Mouse (Mus musculus) megakaryocyte, embryonic 14.5 days (primary cell): ENCODE results near the gene Cyp2c29. TPM values are rescaled to one million over a fixed set of nuclear protein-coding genes. Genes with fewer than 3 reads are reported as not detected.
"Not testable (repeated sequence)": the region's sequence is repeated elsewhere in the genome, so short reads cannot be mapped to it uniquely, and the experiment has no call there.

ENCODE experiments used
- H3K27me3 ChIP-seq: replicated peaks from 2 replicates; pipeline ENCODE3; 2012; ENCODE audit warnings: inconsistent platforms
- H3K36me3 ChIP-seq: replicated peaks from 2 replicates; pipeline ENCODE3; 2012; ENCODE audit warnings: low read length, inconsistent platforms, mixed read lengths
- H3K4me1 ChIP-seq: 2 replicates; pipeline ENCODE4 v1.6.1; 2012; ENCODE audit warnings: inconsistent platforms
- H3K4me3 ChIP-seq: replicated peaks from 2 replicates; pipeline ENCODE3; 2012; ENCODE audit warnings: moderate library complexity, mild to moderate bottlenecking, inconsistent platforms
- H3K9me3 ChIP-seq: 2 replicates; pipeline ENCODE4 v1.6.1; 2012; ENCODE audit warnings: inconsistent platforms
- FLI1 ChIP-seq: IDR thresholded peaks from 2 replicates; pipeline ENCODE4 v1.6.1; 2012; ENCODE audit warnings: low read length, inconsistent platforms, mixed read lengths
- GATA1 ChIP-seq: IDR thresholded peaks from 3 replicates; pipeline ENCODE4 v1.6.1; 2012; ENCODE audit warnings: mixed read lengths, low read length, inconsistent platforms, borderline replicate concordance
- polyA plus RNA-seq: library from polyadenylated mRNA; stranded (reverse); fragments of >175 nt; gene quantifications from 2 replicates; pipeline ENCODE4 v1.2.3, GENCODE M21; 2012; ENCODE audit warnings: low replicate concordance; ENCODE audit not compliant: insufficient read depth

The Cyp2c29 gene
- polyA plus RNA-seq: not detected in 2 replicates

- not testable (repeated sequence) for H3K4me3 ChIP-seq, H3K27me3 ChIP-seq, H3K36me3 ChIP-seq, H3K4me1 ChIP-seq, H3K9me3 ChIP-seq
These were observed at the start of gene Cyp2c29 for GRCm38 (mm10) chr19:39269105-39269504. Gene Cyp2c29, plus strand, starts transcription at chr19:39269405.

GRCm38 (mm10) chr19:39267036-39267435, 2.2 kb upstream of the Cyp2c29 start:
- H3K4me1 ChIP-seq, H3K27me3 ChIP-seq, H3K4me3 ChIP-seq, H3K9me3 ChIP-seq, H3K36me3 ChIP-seq: not testable (repeated sequence)

GRCm38 (mm10) chr19:39282801-39283200, 13.6 kb downstream of the Cyp2c29 start:
- Histone ChIP-seq H3K9me3 (no peaks in the 10 kb centered on the region), H3K4me3 (no peak overlapping the region)

GRCm38 (mm10) chr19:39285637-39286036, 16.4 kb downstream of the Cyp2c29 start:
- no peaks in the 10 kb centered on the region for H3K36me3 ChIP-seq
- H3K27me3 ChIP-seq: no peaks in the 10 kb centered on the region
- peaks cover 3% of the 10 kb centered on the region; the same call in 1 of the 2 replicates for H3K9me3 ChIP-seq
- no peak for TF ChIP-seq FLI1
- TF ChIP-seq GATA1: no peak
- no peaks in the 10 kb centered on the region for H3K4me1 ChIP-seq
- no peak overlapping the region for H3K4me3 ChIP-seq

More at GRCm38 (mm10) chr19:39282801-39283200, 13.6 kb downstream of the Cyp2c29 start:
- no peaks in the 10 kb centered on the region for H3K27me3 ChIP-seq
- no peaks in the 10 kb centered on the region for H3K36me3 ChIP-seq
- H3K4me1 ChIP-seq: no peaks in the 10 kb centered on the region
- TF ChIP-seq FLI1 (no peak), GATA1 (no peak)

- Histone ChIP-seq H3K9me3 (peaks cover 3% of the 10 kb centered on the region; the same call in 1 of the 2 replicates), H3K27me3 (no peaks in the 10 kb centered on the region), H3K4me3 (no peak overlapping the region), H3K36me3 (no peaks in the 10 kb centered on the region), H3K4me1 (no peaks in the 10 kb centered on the region)
- TF ChIP-seq FLI1 (no peak), GATA1 (no peak)
These were observed 17.6 kb downstream of the Cyp2c29 start for GRCm38 (mm10) chr19:39286825-39287224.

- no peaks in the 10 kb centered on the region for H3K27me3 ChIP-seq
- H3K9me3 ChIP-seq: peaks cover 3% of the 10 kb centered on the region; the same call in 1 of the 2 replicates
- TF ChIP-seq GATA1: no peak
- TF ChIP-seq FLI1: no peak
These were observed 19.8 kb downstream of the Cyp2c29 start for GRCm38 (mm10) chr19:39288978-39289377.

More at GRCm38 (mm10) chr19:39288978-39289377, 19.8 kb downstream of the Cyp2c29 start:
- Histone ChIP-seq H3K4me3 (no peak overlapping the region), H3K36me3 (no peaks in the 10 kb centered on the region), H3K4me1 (no peaks in the 10 kb centered on the region)

Other genes with a start within 250 kb of the Cyp2c29 start
- not detected in 2 replicates for gene Cyp2c65, start 208.4 kb upstream of the Cyp2c29 start, polyA plus RNA-seq
- not detected in 2 replicates for gene Cyp2c66, start 155.5 kb upstream of the Cyp2c29 start, polyA plus RNA-seq
- not detected in 2 replicates for gene Cyp2c38, start 193.7 kb downstream of the Cyp2c29 start, polyA plus RNA-seq
- not detected in 2 replicates for gene Cyp2c39, start 241.5 kb downstream of the Cyp2c29 start, polyA plus RNA-seq